Mouse (Mus musculus) neural tube, embryonic 13.5 days (tissue): Measurements from ENCODE around the gene Prpf40b. TPM values are rescaled to one million over a fixed set of nuclear protein-coding genes. Genes with fewer than 3 reads are reported as not detected.

ENCODE experiments used
- ATAC-seq: fragments of 200-750 bp; cut with Nextera tagmentation; 2 replicates; pipeline ENCODE4 v1.8.0; 2017; ENCODE audit warnings: low read depth, mild to moderate bottlenecking, moderate TSS enrichment, moderate library complexity
- H3K27ac ChIP-seq: fragments of 300-500 bp; sonication (generic); replicated peaks from 2 replicates; pipeline ENCODE4 v1.5.1; 2015; ENCODE audit warnings: moderate library complexity, mild to moderate bottlenecking, inconsistent platforms
- H3K27me3 ChIP-seq: fragments of 300-500 bp; sonication (generic); 2 replicates; pipeline ENCODE4 v1.6.1; 2015; ENCODE audit warnings: mild to moderate bottlenecking, inconsistent platforms
- H3K36me3 ChIP-seq: fragments of 300-500 bp; sonication (generic); 2 replicates; pipeline ENCODE4 v1.6.1; 2015; ENCODE audit warnings: mild to moderate bottlenecking, inconsistent platforms
- H3K4me1 ChIP-seq: fragments of 300-500 bp; sonication (generic); replicated peaks from 2 replicates; pipeline ENCODE4 v1.6.1; 2015; ENCODE audit warnings: inconsistent platforms
- H3K4me2 ChIP-seq: fragments of 300-500 bp; sonication (generic); 2 replicates; pipeline ENCODE4 v1.6.1; 2015; ENCODE audit warnings: inconsistent platforms, mild to moderate bottlenecking, moderate library complexity
- H3K4me3 ChIP-seq: fragments of 300-500 bp; sonication (generic); 2 replicates; pipeline ENCODE4 v1.5.1; 2015; ENCODE audit warnings: mild to moderate bottlenecking, inconsistent platforms
- H3K9ac ChIP-seq: fragments of 300-500 bp; sonication (generic); 2 replicates; pipeline ENCODE4 v1.6.1; 2015; ENCODE audit warnings: moderate library complexity, mild to moderate bottlenecking, inconsistent platforms
- H3K9me3 ChIP-seq: fragments of 300-500 bp; sonication (generic); 2 replicates; pipeline ENCODE4 v1.6.1; 2016; ENCODE audit warnings: inconsistent platforms
- WGBS: fragments of 180-500 bp; shearing (Covaris S2); methylation state at CpG from one replicate; pipeline ENCODE4 v1.1.7; 2015; 5-methylcytosine and 5-hydroxymethylcytosine counted together
- polyA plus RNA-seq: library from polyadenylated mRNA; unstranded; fragments of >200 nt; fragmentation: Nextera tagmentation; extraction: Ambion mirVana; gene quantifications from 2 replicates; pipeline ENCODE4 v1.2.1, GENCODE M21; 2015

Prpf40b gene
- polyA plus RNA-seq, 1 experiment from 2014 or later = 101 TPM

DNA sequence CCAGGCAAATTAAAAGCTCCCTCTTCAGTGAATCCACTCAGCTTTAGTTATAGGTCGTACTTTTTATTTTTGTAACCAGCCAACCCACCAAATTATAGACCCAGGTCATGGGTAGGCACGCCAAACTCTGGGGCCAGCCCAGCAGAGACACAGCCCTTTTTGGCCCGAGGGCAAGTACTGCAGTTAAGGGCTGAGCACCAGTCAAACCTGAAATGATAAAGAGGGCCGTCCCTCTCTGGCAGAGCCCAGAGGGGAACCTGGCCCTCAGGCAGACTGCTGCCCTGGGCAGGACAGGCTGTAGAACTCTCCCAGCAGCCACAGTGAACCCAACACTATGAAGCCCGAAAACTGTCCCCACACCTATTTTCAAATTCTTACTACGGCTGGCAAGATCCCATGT is 61.6 kb downstream of the Prpf40b start:
- no peak for ATAC-seq
- Histone ChIP-seq H3K9me3 (no peaks in the 10 kb centered on the region), H3K4me2 (no peak overlapping the region), H3K27ac (no peak overlapping the region), H3K9ac (no peak overlapping the region), H3K27me3 (no peaks in the 10 kb centered on the region), H3K4me3 (no peak overlapping the region), H3K4me1 (peaks cover 14% of the 10 kb centered on the region; the same call in 1 of the 2 replicates), H3K36me3 (no peaks in the 10 kb centered on the region)
- WGBS = 79% methylated on average over 6 of the region's 6 CpGs

DNA sequence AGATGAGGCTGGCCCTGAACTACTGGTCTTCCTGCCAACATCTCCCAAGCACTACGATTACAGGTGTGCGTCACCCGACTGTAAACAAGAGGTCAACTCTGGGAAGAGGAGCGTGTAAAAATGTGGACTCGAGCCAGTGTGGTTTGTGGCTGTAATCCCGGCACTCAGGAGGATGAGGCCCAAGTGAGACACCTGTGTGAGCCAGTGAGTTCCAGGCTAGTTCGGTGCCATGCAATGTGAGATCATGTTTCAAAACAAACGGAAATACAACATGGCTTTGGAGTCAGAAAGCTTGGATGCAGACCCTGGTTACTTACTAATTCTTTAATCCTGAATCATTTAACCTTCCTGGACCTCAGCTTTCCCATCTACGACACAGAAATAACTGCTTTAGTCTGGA is 64.1 kb downstream of the Prpf40b start:
- H3K27ac ChIP-seq = no peak overlapping the region
- H3K36me3 ChIP-seq = no peaks in the 10 kb centered on the region
- ATAC-seq = no peak
- H3K9me3 ChIP-seq = no peaks in the 10 kb centered on the region
- 90% methylated on average over 9 of the region's 9 CpGs for WGBS
- H3K9ac ChIP-seq = no peak overlapping the region
- H3K4me1 ChIP-seq = peaks cover 12% of the 10 kb centered on the region; the same call in 1 of the 2 replicates
- H3K4me3 ChIP-seq = no peak overlapping the region
- no peak overlapping the region for H3K4me2 ChIP-seq
- no peaks in the 10 kb centered on the region for H3K27me3 ChIP-seq

DNA sequence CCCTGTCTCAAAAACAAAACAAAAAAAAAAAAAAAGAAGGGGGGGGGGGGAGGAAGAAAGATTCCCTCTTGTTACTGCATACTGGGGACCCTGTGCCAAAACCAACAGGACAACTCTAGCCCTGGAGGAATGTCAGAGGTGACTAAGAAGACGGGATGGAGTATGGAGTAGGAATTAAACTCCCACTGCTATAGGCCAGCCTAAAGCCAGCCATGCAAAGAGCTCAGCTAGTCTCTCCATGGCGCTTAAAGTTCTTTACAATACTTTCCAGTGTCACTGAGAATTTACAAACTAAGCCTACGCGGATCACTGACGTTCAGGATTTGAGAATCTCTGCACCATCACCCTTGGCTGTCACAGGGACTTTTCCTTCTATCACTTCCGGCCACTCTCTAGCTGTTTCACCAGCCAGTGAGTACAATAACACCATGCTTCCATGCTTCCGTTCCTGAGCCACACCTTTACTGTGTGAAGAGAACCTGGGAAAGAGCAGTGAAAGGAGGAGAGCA is 69.2 kb downstream of the Prpf40b start:
- H3K27ac ChIP-seq = no peak overlapping the region
- no peaks in the 10 kb centered on the region for H3K9me3 ChIP-seq
- WGBS = 71% methylated on average over 7 of the region's 7 CpGs
- peaks cover 23% of the 10 kb centered on the region for H3K4me1 ChIP-seq
- H3K9ac ChIP-seq = no peak overlapping the region
- no peaks in the 10 kb centered on the region for H3K36me3 ChIP-seq
- H3K4me2 ChIP-seq = no peak overlapping the region
- H3K27me3 ChIP-seq = no peaks in the 10 kb centered on the region
- no peak overlapping the region for H3K4me3 ChIP-seq
- no peak for ATAC-seq

DNA sequence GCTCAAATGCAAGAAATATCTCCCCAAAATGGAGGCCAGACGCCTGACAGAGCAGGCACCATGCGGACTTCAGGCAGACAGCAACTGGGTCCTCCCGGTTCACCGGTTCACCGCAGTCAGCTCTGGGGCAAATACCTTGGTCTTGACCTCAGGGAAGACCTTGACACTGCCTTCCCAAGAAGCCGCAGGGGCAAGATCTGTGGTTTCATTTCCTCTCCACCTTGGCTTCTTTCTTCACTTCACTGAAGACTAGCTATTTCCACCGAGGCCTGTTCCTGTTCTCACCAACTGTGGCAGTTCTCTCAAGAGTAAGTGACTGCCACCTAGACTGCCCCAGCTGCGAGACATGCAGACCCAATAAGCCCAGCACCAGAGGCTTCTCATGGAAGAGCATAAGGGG is 70.0 kb downstream of the Prpf40b start:
- no peak for ATAC-seq
- WGBS = 74% methylated on average over 8 of the region's 8 CpGs

More for the DNA sequence above, 70.0 kb downstream of the Prpf40b start:
- no peaks in the 10 kb centered on the region for H3K36me3 ChIP-seq
- H3K9me3 ChIP-seq = no peaks in the 10 kb centered on the region
- H3K4me2 ChIP-seq = no peak overlapping the region
- H3K9ac ChIP-seq = no peak overlapping the region
- H3K4me1 ChIP-seq = peaks cover 29% of the 10 kb centered on the region
- no peak overlapping the region for H3K4me3 ChIP-seq
- H3K27me3 ChIP-seq = no peaks in the 10 kb centered on the region
- no peak overlapping the region for H3K27ac ChIP-seq

Other genes with a start within 250 kb of the Prpf40b start
- gene Prph, start 239.9 kb upstream of the Prpf40b start, polyA plus RNA-seq = 268 and 371 TPM in 2 replicates
- gene Troap, start 220.5 kb upstream of the Prpf40b start, polyA plus RNA-seq = 6.3 and 6.9 TPM in 2 replicates
- gene C1ql4, start 207.3 kb upstream of the Prpf40b start, polyA plus RNA-seq = 2.7 and 3.5 TPM in 2 replicates
- gene Dnajc22, start 201.9 kb upstream of the Prpf40b start, polyA plus RNA-seq = 0.25 and 0.49 TPM in 2 replicates
- 44.4 and 48.9 TPM in 2 replicates for gene Spats2, start 169.2 kb upstream of the Prpf40b start, polyA plus RNA-seq
- gene Kcnh3, start 70.2 kb upstream of the Prpf40b start, polyA plus RNA-seq = 0.74 and 0.84 TPM in 2 replicates
- 168 and 181 TPM in 2 replicates for gene Mcrs1, start 43.1 kb upstream of the Prpf40b start, polyA plus RNA-seq
- gene Fam186b, start 801 bp downstream of the Prpf40b start, polyA plus RNA-seq = 0.52 and 0.54 TPM in 2 replicates
- gene Fmnl3, start 75.4 kb downstream of the Prpf40b start, polyA plus RNA-seq = 9.3 and 11.7 TPM in 2 replicates
- 254 and 261 TPM in 2 replicates for gene Tmbim6, start 97.8 kb downstream of the Prpf40b start, polyA plus RNA-seq
- gene Nckap5l, start 162.7 kb downstream of the Prpf40b start, polyA plus RNA-seq = 14.5 and 18.3 TPM in 2 replicates
- 19.6 and 21.4 TPM in 2 replicates for gene Bcdin3d, start 179.6 kb downstream of the Prpf40b start, polyA plus RNA-seq
- 22.2 and 23.8 TPM in 2 replicates for gene Faim2, start 233.1 kb downstream of the Prpf40b start, polyA plus RNA-seq